Mouse (Mus musculus) embryonic fibroblast, embryonic 13.5 days (primary cell): ENCODE measurements at regions not wholly inside any gene's neighbourhood (a gene's known extent, or its start where the extent isn't known, plus 50 kb on each side); places are given as distances from the start of the nearest gene placed in this dataset.

ENCODE experiments used
- H3K27ac ChIP-seq: 2 replicates; pipeline ENCODE4 v1.5.1; 2012; ENCODE audit warnings: low read length, control low read depth, inconsistent platforms; ENCODE audit not compliant: insufficient read depth
- H3K4me1 ChIP-seq: 2 replicates; pipeline ENCODE4 v1.6.1; 2011; ENCODE audit warnings: low read length; ENCODE audit not compliant: control insufficient read depth, insufficient read depth
- H3K4me3 ChIP-seq: 2 replicates; pipeline ENCODE4 v1.5.1; 2011; ENCODE audit warnings: mild to moderate bottlenecking, control low read depth, low read length; ENCODE audit not compliant: insufficient read depth
- CTCF ChIP-seq: IDR thresholded peaks from 2 replicates; pipeline ENCODE4 v1.5.1; 2011; ENCODE audit warnings: mild to moderate bottlenecking, control low read depth, low read length, moderate library complexity, borderline replicate concordance; ENCODE audit not compliant: insufficient read depth
- POLR2A ChIP-seq: IDR thresholded peaks from 2 replicates; pipeline ENCODE4 v1.6.1; 2011; ENCODE audit warnings: low read depth, mild to moderate bottlenecking, control low read depth, low read length, moderate library complexity

DNA sequence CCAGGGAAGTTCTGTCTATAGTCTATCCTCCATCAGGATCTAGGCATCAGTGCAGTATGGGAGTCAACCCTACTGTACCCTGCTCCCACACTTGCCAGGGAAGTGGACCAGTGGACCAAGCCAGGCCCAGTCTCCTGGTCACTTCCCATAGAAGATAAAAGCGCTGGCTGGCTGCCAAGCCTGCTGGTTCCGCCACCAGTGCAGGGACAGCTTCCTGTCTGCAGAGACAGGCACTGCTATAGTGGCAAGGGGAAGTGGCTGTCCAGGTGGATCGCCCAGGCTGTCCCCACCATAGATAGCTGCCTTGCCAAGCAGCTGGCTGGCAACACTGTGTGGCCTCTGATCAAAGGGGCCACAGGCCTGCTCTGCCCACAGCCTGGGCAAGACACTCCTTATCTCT, 98.5 kb upstream of the Wnt4 start:
- Histone ChIP-seq H3K27ac (no peak overlapping the region), H3K4me1 (no peaks in the 10 kb centered on the region), H3K4me3 (no peak overlapping the region)
- no peak for TF ChIP-seq POLR2A
- TF ChIP-seq CTCF: no peak

DNA sequence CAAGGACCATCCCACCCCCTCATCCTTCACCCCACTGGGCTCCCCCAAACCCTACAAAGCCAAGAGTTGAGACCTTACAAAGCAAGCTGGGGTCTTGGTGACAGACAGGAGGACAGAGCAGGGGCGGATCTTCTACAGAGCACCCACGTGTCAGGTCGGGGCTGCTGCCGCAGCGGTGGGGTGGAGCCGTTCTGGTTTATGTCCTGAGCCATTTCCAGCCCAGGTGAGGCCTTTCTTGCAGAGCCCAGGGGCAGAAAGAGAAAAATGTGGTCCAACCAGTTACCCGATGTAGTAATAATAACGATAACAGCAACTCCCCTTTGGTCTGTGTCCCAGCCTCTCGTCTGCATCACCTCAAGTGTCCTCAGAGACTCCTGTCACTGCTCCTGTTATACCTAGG, 112.4 kb upstream of the Wnt4 start:
- no peak overlapping the region for H3K27ac ChIP-seq
- H3K4me1 ChIP-seq: no peaks in the 10 kb centered on the region
- no peak for TF ChIP-seq POLR2A
- no peak for TF ChIP-seq CTCF
- no peak overlapping the region for H3K4me3 ChIP-seq

DNA sequence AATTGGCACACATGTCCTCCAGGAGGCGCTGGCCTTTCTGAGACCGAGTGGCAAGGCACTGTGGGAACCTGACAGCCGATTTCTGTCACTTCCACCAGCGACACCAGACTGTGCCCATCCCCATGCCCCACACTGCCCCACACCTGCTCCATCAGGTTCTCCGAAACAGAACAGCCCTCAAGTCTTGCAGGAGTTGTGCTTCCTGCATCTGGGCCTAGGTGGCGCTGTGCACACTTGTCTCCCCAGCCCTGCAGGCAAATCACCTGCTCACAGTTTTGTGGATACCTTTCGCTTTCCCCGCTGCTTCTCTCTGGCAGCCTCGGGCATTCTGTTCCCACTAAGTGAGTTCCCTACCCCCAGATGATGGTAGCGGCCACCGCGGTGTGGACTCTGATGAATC, 112.9 kb upstream of the Wnt4 start:
- H3K4me1 ChIP-seq: no peaks in the 10 kb centered on the region
- peak; percentile 98 for TF ChIP-seq CTCF
- TF ChIP-seq POLR2A: no peak
- no peak overlapping the region for H3K4me3 ChIP-seq
- H3K27ac ChIP-seq: no peak overlapping the region

DNA sequence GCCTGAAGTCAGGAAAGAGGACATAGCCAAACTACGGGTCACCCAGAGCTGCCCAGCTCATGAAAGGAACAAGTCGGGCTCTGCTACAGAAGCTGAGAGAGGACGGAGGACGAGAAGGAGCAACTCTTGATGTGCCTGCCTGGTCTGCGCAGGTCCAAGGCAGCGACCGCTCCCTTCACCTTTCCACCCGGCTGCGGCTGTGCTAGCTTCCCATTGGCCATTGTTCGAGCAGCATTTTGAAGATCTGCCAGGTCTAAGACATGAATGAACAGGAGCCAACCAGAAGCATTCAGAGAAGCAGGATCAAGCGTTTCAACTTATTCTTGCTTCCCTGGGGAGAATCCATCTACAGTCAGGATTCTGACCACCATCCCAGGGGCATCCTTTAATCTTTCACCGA, 113.3 kb upstream of the Wnt4 start:
- H3K27ac ChIP-seq: no peak overlapping the region
- TF ChIP-seq CTCF: no peak
- TF ChIP-seq POLR2A: no peak
- no peak overlapping the region for H3K4me3 ChIP-seq
- no peaks in the 10 kb centered on the region for H3K4me1 ChIP-seq

- no peak for TF ChIP-seq POLR2A
- no peak for TF ChIP-seq CTCF
- Histone ChIP-seq H3K4me3 (no peak overlapping the region), H3K4me1 (no peaks in the 10 kb centered on the region), H3K27ac (no peak overlapping the region)
Measured at GRCm38 (mm10) chr4:137160526-137160925, 111.9 kb upstream of the Zbtb40 start.

- no peak overlapping the region for H3K4me3 ChIP-seq
- no peak overlapping the region for H3K27ac ChIP-seq
- TF ChIP-seq POLR2A (no peak), CTCF (no peak)
- no peaks in the 10 kb centered on the region for H3K4me1 ChIP-seq
Measured at GRCm38 (mm10) chr4:137158201-137158600, 109.6 kb upstream of the Zbtb40 start.

- Histone ChIP-seq H3K27ac (no peak overlapping the region), H3K4me1 (no peaks in the 10 kb centered on the region), H3K4me3 (no peak overlapping the region)
- TF ChIP-seq POLR2A (no peak), CTCF (no peak)
Measured at GRCm38 (mm10) chr4:137156441-137157105, 108.0 kb upstream of the Zbtb40 start.

DNA sequence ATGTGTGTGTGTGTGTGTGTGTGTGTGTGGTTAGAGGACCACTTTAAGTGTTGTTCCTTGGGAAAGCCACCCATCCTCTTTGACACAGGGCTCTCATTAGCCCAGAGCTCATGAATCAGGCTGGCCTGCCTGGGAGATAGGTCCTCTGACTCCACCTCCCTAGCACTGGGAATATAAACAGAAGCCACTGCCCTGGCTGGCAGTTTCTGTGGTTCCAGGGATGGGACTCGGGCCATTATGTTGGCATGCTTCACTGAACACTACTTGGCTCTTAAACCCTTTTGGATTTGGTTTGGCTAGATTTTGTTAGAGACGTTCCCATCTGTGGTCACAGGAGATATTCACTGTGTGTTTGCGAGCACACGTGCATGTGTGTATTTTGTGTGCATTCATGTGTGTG, 100.2 kb upstream of the Zbtb40 start:
- TF ChIP-seq CTCF (no peak), POLR2A (no peak)
- H3K4me1 ChIP-seq: no peaks in the 10 kb centered on the region
- H3K27ac ChIP-seq: no peak overlapping the region
- H3K4me3 ChIP-seq: no peak overlapping the region

DNA sequence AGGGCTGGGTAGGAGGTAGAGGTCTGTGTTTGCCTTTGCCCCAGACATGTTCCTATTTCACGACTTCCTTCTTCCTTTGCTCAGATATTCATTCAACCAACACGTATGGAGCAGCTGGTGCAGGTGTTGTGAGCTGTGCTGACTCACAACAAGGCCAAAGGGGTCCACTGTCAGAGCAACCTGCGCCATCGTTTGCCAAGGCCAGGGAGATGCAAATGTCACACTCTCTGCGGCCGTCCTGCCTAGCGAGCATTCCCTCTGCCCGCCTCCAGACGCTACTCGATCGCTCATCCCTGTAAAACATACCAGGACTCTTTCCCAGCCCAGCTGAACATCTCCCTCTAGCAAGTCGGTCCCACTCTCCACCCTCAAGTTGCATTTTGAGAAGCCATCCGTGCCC, 99.2 kb upstream of the Zbtb40 start:
- Histone ChIP-seq H3K27ac (no peak overlapping the region), H3K4me3 (no peak overlapping the region), H3K4me1 (no peaks in the 10 kb centered on the region)
- no peak for TF ChIP-seq CTCF
- TF ChIP-seq POLR2A: no peak

DNA sequence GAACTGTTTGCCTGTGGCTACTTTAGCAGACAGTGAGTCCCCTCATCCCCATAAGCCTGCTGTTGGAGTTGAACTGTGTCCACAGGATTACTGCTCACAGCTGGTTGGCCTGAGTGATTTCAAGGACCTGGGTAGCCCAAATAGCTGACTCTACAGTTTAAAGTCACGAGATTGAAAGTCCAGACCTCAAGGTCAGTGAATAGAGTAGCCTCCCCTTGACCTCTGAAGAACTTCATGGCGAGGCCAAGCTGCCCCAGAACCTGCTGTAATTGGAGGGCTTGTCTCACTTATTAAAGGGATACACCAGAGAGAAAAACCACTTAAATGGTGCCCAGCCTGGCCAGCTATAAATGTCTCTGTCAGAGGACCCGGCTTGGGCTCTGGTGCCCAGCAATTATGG, 97.7 kb upstream of the Zbtb40 start:
- Histone ChIP-seq H3K4me1 (no peaks in the 10 kb centered on the region), H3K27ac (no peak overlapping the region), H3K4me3 (no peak overlapping the region)
- TF ChIP-seq CTCF (no peak), POLR2A (no peak)

- TF ChIP-seq POLR2A (no peak), CTCF (no peak)
- Histone ChIP-seq H3K27ac (no peak overlapping the region), H3K4me1 (no peaks in the 10 kb centered on the region), H3K4me3 (no peak overlapping the region)
Measured at GRCm38 (mm10) chr4:137142316-137142715, 93.7 kb upstream of the Zbtb40 start.
